Mouse (Mus musculus): ENCODE measurements around the gene Usp24.
"Not testable (repeated sequence)": the region's sequence is repeated elsewhere in the genome, so short reads cannot be mapped to it uniquely, and the experiment has no call there.

Gene Usp24

DNA sequence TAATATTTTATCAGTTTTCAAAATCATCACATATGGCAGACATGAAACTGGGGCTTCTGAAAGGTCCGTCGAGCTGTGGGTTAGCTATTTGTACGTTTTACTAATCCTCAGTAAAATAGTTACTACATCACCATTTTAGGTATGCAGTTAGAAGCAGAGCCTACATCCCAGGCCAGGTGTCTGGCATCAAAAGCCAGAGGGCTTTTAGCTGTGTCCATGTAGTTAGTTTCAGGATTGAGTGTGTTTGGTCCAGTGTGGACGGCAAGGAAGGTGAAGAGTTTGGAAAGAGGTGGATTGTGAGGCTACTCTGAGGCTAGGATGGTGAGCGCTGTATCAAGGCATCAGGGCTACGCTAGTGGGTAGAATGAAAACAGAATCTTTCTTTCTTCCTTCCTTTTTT lies 3.0 kb downstream of the Usp24 start:
- DNase-seq (ENCODE audit: low read depth, low spot score), result no peak

DNA sequence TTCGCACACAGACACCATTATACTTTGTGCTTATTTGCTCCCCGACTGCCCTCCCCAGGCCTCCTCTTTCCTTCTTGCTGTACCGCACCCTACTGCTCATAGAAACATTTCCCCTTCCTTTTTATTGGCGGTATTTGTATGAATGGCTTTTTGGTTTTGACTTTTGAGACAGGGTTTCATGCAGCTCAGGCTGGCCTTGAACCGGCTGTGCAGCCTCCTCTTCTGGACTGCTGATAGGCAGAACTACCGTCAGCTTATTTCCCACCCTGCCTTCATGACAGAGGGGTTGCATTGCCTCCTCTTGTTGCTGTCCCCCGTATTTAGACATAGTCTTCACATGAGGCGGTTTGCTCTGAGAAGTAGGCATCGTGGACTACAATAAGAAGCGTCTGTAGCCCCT lies 6.8 kb downstream of the Usp24 start:
- no peak for DNase-seq (ENCODE audit: low read depth, low spot score)

DNA sequence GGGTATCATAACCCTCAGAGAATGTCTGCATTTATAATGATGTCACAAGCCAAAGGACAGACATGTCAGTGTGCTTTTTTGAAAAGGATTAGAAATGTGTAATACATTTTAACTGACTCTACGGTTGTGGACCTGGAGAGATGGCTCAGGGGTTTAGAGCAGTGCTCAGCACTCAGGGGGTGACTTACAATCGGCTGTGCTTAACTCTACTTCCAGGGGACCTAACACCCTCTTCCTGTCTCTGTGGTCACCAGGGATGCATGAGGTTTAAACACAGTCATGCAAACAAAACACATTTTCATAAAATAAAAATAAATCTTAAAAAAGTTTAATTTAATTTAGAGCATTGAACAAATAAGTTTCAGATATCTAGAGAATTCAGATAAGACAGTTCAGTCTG lies 7.3 kb downstream of the Usp24 start:
- DNase-seq (ENCODE audit: low read depth, low spot score), result no peak

DNA sequence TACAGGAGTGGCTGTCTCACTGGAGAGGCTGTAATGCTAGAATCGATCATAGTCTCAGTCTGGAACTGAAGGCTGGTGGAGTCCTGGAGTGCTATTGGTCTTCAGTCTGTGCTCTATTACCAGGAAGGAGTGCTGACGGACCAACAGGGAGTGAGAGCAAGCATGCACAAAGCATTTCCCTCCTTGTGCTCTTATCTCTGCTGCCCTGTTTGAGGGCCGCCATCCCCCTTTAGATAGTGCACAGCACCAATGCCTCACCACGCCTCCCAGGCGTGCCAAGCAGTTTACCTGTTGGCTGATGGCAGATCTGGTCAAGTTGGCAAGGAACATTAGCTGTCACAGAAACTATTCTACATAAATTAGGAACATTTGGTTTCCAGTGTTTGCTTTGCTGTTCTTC lies 11.4 kb downstream of the Usp24 start:
- DNase-seq (ENCODE audit: low read depth, low spot score), result no peak

DNA sequence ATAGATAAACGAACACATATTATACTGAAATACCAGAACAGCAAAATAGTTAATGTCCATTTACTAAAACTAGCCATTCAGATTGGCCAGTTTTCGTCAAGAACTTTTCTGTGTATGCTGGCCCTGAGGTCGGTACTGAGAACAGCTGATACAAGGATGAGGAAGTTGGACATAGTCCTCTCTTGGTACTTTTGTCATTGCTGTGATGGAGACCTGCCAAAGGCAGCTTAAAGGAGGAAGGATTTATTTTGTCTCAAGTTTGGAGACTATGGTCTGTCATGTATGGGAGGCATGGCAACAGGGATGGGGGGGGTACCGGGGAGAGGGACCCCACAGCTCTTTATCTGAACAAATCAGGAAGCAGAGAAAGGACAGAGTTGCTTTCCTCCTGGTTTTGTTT lies 12.7 kb downstream of the Usp24 start:
- no peak for DNase-seq (ENCODE audit: low read depth, low spot score)

DNA sequence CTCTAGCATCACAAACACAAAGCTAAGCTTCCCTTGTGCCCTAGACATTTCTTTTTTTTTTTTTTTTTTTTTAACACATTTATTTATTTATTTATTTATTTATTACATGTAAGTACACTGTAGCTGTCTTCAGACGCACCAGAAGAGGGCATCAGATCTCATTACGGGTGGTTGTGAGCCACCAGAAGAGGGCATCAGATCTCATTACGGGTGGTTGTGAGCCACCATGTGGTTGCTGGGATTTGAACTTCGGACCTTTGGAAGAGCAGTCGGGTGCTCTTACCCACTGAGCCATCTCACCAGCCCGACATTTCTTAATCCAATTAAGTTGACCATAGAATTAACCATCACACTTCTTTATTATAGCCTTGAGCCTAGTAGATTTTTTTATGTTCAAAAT lies 13.2 kb downstream of the Usp24 start:
- DNase-seq (ENCODE audit: low read depth, low spot score), result not testable (repeated sequence)

DNA sequence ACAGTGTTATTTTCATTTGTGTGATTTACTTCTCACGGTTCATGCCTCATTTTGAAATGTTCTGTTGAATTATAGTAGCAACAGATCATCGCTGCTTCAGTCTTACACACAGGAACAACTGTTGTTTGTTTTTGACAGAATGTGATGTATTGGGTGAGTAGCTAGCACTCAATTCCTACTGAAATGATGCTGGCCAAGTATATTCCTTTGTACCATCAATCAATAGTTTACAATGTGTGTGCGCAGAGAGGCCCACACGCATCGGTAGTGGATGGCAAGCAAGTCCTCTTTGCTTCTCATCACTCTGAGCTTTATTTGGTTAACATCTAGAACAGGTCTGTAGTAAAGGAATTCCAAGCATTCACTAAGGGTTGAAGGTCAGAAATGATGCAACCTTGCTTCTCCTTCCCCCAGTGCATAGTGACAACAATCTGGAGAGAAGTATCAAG lies 14.4 kb downstream of the Usp24 start:
- DNase-seq (ENCODE audit: low read depth, low spot score), result peak; percentile 16

DNA sequence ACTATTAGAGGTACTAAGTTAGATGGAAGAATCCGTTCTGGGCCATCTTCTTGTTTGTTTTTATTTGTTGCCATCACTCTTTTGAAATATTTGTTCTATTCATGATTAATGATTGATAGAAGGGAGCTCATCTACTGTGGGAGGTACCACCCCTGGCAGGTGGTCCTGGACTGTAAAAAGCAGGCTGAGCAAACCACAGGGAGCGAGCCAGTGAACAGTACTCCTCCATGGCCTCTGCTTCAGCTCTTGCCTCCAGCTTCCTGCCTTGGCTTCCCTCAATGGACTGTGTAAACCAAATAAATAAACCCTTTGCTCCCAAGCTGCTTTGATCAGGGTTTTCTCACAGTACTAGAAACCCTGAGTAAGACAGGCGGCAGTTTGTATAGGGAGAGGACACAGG lies 17.1 kb downstream of the Usp24 start:
- DNase-seq (ENCODE audit: low read depth, low spot score), result no peak

DNA sequence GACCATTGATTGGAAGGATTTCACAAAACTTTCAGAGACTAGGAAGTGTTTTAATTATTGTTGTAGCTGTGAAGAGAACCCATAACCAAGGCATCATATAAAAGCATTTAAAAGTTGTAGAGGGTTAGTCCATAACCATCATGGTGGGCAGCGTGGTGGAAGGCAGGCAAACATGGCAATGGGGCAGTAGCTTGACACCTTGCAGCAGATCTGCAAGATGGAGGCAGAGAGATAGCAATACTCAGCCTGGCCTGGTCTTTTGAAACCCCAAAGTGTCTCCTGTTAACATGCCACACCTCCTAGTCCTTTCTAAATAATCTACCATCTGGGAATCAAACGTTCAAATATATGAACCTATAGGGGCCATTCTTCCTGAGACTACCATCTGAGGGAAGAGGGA lies 17.6 kb downstream of the Usp24 start:
- no peak for DNase-seq (ENCODE audit: low read depth, low spot score)

DNA sequence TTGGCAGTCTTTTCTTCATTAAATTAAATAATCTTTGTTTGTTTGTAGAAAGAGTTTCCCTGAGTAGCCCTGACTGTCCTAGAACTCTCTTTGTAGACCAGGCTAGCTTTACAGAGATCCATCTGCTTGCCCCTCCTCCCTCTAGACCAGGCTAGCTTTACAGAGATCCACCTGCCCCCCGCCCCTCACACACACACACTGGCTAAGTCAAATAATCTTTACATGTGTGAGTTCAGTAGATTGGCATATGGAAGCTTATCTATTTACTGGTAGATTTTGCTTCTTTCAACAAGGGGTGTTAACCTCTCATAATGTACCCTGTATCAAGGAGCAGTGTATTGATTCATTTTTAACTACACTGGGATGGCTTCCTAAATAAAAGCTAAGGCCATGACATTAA lies 19.8 kb downstream of the Usp24 start:
- DNase-seq (ENCODE audit: low read depth, low spot score), result no peak

DNA sequence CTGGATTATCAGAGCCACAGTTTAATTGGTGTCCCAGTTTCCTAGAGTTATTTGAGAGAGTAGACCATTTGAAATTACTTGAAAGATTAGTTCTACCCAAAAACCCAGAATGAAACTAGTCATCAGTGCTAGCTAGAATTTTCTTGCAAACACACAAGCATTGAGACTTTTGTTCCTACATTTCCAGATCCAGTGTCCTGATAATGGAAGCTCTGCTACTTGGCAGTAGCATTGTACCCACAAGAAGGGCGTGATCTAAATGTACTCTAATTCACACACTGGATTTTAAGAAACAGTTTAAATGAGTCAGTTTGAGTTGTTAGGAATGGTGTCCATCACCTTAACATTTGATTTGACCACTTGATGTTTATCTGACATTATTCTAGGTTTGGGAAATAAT lies 31.7 kb downstream of the Usp24 start:
- DNase-seq (ENCODE audit: low read depth, low spot score), result no peak

DNA sequence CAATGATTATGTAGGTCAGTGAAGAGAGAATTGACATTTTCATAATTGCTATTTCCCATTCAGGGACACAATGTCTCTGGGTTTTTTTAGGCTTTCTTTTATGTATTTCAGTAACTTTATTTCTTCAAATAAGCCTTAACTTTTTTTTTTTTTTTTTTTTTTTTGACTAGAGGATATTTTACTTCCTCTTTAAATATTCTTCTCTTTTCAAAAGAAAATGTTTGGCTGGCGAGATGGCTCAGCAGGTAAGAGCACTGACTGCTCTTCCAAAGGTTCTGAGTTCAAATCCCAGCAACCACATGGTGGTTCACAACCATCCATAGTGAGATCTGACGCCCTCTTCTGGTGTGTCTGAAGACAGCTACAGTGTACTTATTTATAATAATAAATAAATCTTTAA lies 39.0 kb downstream of the Usp24 start:
- not testable (repeated sequence) for DNase-seq (ENCODE audit: low read depth, low spot score)

DNA sequence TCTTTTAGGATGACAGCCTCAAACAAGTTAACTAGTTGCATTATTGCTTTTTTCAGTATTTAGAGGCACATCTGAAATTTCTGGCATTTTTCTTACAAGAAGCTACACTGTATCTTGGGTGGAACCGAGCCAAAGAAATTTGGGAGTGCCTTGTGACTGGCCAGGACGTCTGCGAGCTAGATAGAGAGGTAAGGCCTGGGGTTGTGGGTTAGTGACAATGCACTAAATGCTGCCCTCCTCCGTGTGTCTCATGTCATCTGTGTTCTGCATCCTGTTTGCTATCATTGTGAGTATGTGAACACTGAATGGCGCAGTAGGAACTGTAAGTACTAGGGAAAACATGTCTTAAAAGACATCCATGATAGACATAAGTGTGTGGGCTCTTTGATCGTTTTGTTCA lies 54.0 kb downstream of the Usp24 start:
- DNase-seq (ENCODE audit: low read depth, low spot score), result no peak

DNA sequence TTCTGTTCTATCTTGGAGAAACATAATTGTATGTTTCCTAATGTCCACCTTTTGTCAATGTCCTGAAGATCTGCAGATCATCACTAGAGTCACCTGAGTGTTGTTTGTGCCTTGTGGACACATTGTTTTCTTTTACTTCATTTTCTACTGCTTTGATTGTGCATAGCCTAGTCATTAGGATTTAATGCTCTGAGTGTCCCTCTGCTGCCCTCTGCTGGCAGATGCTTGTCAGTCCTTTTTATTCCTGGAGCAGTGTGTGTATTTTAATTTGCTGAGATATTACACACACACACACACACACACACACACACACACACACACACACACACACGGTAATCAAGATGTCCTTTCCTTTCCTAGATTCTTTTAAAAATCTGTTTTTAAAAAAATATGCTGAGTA lies 59.8 kb downstream of the Usp24 start:
- DNase-seq (ENCODE audit: low read depth, low spot score), result peak; percentile 71

DNA sequence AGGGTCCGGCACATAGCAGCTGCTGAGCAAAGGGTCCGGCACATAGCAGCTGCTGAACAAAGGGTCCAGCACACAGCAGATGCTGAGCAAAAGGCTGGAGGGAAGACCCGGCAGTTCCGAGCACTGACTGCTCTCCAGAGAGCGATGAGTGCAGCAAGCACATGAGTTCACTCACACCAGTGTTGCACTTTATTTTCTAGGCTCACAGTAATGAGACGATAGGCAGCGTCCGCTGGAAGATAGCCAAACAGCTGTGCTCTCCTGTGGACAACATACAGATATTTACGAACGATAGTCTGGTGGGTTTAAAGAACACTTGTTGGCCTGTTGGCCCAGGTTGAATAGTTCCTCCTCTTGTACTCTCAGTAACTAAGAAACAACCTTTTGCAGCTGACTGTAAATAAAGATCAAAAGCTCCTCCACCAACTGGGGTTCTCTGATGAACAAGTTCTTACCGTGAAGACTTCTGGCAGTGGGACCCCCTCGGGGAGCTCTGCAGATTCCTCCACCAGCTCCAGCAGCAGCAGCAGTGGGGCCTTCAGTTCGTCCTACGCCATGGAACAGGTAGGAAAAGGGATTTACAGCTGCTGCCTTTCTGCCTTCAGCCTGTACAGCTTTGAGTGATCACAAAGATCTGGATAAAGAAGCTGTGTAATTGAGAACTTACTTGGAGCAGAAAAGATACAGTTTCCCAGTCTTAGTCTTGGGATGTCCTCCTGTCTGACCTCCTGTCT lies 63.0 kb downstream of the Usp24 start:
- DNase-seq (ENCODE audit: low read depth, low spot score), result no peak

DNA sequence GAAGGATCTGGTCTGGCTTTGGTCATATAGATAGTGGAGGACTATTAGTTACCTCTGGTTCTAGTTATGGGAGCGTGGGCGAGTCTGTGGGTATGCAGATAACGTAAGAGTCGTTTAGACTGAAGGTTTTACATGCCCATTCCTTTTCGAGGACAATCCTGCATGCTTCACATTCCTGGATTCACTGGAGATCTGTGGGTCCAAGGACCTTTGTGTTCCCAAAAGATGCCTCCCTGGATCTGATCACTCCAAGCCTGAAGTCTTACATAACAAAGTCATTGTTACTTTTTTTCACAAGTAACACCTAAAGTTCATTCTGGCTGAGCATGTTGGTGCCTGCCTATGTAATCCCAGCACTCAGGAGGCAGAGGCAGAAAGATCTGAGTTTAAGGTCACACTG lies 65.1 kb downstream of the Usp24 start:
- no peak for DNase-seq (ENCODE audit: low read depth, low spot score)

DNA sequence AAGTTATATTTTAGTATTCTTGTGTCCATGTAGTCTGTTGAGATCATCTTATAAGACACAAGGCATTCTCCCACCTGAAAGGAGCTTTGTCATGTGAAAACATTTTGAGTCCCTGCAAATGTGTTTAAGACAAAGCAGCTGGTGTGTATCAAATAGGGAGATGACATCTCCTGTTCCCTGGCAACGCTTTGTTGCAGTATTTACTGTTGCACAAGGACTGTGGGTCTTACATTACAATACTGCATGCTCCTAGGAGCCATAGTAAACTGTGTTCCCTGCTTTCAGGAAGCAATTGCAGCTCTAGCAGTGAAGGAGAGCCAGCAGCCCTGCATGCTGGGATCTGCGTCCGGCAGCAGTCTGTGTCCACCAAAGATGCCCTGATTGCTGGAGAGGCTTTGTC lies 73.9 kb downstream of the Usp24 start:
- no peak for DNase-seq (ENCODE audit: low read depth, low spot score)

DNA sequence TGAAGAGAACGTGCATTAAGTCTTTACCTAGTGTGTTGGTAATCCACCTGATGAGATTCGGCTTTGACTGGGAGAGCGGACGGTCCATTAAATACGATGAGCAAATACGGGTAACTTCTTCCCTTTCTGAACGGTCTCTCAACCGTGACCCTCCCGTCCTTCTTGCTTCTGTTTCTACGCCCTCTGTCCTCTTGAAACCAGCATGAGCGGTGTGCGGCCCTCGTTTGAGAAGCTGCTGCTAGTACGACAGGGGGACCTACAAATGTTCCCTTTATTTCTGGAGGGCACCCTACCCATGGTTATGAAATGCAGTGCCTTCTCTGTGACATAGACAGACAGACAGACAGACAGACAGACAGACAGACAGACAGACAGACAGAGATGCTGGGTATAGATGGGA lies 93.6 kb downstream of the Usp24 start:
- DNase-seq (ENCODE audit: low read depth, low spot score), result no peak

DNA sequence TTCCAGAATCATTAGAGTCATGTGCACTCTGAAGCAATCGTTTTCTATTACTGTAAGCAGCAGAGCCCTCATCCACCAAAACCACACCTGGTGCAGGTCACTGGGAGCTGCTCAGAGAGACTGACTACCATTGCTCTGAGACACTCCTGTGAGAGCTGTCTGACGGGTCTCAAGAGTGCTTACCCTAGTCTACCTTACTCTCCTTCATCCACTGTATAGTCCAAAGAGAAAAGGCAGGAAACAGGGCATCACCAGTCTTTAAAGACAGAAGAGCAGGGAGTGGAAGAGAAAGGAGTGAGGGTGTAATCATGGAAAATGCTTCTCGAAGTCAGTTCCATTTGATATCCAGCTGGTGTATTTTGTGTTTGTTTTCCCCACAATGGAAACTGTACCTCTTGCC lies 103.2 kb downstream of the Usp24 start:
- DNase-seq (ENCODE audit: low read depth, low spot score), result no peak

DNA sequence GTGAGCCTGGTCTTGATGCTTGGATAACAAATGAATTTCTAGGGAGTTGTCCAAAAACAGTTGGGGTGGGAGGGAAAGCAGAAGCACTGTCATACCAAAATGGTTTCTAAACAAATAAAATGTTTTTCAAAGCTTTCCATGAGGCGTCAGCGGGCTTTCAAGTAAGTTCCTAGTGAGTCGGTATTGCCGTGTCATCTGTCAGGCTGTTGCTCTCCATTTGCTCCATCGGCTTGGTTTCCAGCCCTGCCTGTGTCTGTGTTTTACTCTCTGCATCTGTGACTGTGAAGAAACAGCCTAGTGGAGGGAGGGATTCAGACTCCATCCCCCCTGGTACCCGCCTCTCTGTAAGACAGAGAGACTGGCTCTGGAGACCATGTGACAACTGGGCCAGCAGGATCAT lies 103.8 kb downstream of the Usp24 start:
- no peak for DNase-seq (ENCODE audit: low read depth, low spot score)

DNA sequence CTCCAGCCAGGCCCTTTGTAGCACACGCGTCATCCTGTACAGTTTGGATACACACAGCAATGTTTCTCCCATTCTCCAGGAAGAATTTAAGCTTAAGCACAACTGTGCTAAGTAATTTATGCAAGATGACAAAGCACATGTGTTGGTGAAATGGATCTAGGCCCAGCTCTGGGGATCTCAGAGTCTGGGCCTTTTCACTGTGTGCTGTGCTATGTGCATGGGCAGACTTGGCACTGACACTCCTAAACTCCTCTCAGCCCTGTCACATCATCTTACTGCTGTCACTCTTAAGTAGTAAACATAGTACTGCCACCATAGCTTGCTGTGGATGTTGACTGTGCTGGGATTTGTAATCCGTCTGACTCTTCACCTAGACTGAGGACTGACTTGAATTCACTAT lies 106.6 kb downstream of the Usp24 start:
- DNase-seq (ENCODE audit: low read depth, low spot score), result no peak

DNA sequence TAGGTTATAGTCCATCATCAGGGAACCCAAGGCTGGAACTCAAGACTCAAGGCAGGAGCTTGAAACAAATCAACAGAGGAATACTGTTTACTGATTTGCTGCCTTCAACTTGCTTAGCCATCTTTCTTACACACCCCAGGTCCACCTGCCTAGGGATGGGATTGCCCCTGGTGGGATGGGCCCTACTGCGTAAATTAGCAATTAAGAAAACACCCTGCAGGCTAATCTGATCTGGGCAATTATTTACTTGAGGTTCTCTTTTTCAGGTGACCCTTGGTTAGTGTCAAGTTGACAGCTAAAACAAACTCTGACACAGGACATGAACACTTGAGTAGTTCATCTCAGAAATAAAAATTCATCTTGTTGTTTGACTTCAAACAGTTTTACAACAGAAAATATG lies 108.5 kb downstream of the Usp24 start:
- no peak for DNase-seq (ENCODE audit: low read depth, low spot score)

DNA sequence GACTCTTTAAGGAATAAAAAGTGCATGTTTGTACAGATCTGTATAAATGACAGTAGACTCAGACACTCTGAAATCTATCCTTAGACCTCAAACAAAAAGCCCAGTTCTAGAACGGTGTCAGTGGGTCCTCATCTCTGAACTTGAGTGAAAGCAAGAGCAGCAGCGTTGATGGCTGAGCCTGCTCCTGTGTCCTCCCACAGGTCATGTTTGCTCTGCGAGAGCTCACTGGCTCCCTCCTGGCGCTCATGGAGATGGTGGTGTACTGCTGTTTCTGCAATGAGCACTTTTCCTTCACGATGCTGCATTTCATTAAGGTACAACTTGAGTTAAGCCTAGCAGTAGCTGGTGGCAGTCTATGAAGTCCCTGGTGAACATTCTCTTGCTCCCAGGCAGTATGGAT lies 110.3 kb downstream of the Usp24 start:
- DNase-seq (ENCODE audit: low read depth, low spot score), result no peak

DNA sequence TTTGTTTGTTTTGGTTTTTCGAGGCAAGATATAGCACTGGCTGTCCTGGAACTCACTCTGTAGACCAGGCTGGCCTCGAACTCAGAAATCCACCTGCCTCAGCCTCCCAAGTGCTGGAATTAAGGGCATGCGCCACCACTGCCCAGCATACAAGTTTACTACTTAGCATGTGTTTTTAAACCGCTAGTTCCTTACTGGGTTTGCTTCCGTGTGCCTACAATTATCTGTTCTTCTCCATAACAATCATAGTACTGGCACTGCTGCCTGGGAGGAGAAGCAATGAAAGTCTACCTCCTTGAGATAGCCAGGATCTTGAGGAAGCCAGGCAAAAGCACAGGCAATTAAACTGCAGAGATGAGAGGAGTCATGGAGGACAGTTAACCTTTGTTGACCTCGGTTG lies 112.6 kb downstream of the Usp24 start:
- DNase-seq (ENCODE audit: low read depth, low spot score), result no peak

All from embryo, embryonic 11.5 days (tissue).